Mouse (Mus musculus) intestine, embryonic 15.5 days (tissue): ENCODE measurements around the gene Ltbp1. TPM values are rescaled to one million over a fixed set of nuclear protein-coding genes. Genes with fewer than 3 reads are reported as not detected.

Experiments used
- ATAC-seq: fragments of 200-750 bp; cut with Nextera tagmentation; 2 replicates; pipeline ENCODE4 v1.8.0; 2017; ENCODE audit warnings: moderate TSS enrichment, moderate library complexity
- H3K27ac ChIP-seq: fragments of 300-500 bp; sonication (generic); 2 replicates; pipeline ENCODE4 v1.5.1; 2015; ENCODE audit warnings: mild to moderate bottlenecking, inconsistent platforms
- H3K27me3 ChIP-seq: fragments of 300-500 bp; sonication (generic); replicated peaks from 2 replicates; pipeline ENCODE4 v1.6.1; 2015; ENCODE audit warnings: inconsistent platforms
- H3K36me3 ChIP-seq: fragments of 300-500 bp; sonication (generic); 2 replicates; pipeline ENCODE4 v1.6.1; 2015; ENCODE audit warnings: inconsistent platforms
- H3K4me1 ChIP-seq: fragments of 300-500 bp; sonication (generic); replicated peaks from 2 replicates; pipeline ENCODE4 v1.6.1; 2015; ENCODE audit warnings: inconsistent platforms
- H3K4me2 ChIP-seq: fragments of 300-500 bp; sonication (generic); replicated peaks from 2 replicates; pipeline ENCODE4 v1.6.1; 2015; ENCODE audit warnings: mild to moderate bottlenecking, inconsistent platforms
- H3K4me3 ChIP-seq: fragments of 300-500 bp; sonication (generic); replicated peaks from 2 replicates; pipeline ENCODE4 v1.5.1; 2015; ENCODE audit warnings: inconsistent platforms
- H3K9ac ChIP-seq: fragments of 300-500 bp; sonication (generic); 2 replicates; pipeline ENCODE4 v1.6.1; 2015; ENCODE audit warnings: inconsistent platforms
- H3K9me3 ChIP-seq: fragments of 300-500 bp; sonication (generic); 2 replicates; pipeline ENCODE4 v1.6.1; 2016; ENCODE audit warnings: inconsistent platforms
- WGBS: fragments of 180-500 bp; shearing (Covaris S2); methylation state at CpG from one replicate; pipeline ENCODE4 v1.1.7; 2015; 5-methylcytosine and 5-hydroxymethylcytosine counted together
- polyA plus RNA-seq: library from polyadenylated mRNA; unstranded; fragments of >200 nt; fragmentation: Nextera tagmentation; extraction: Ambion mirVana; gene quantifications from 2 replicates; pipeline ENCODE4 v1.2.1, GENCODE M21; 2015

Gene Ltbp1
- polyA plus RNA-seq, 1 experiment from 2014 or later, result 18.8 TPM

GRCm38 (mm10) chr17:75268506-75268905, 263.1 kb downstream of the Ltbp1 start:
- Histone ChIP-seq H3K9me3 (no peaks in the 10 kb centered on the region), H3K4me2 (no peak overlapping the region), H3K4me3 (no peak overlapping the region), H3K9ac (no peak overlapping the region), H3K27ac (no peak overlapping the region), H3K36me3 (no peaks in the 10 kb centered on the region), H3K27me3 (no peaks in the 10 kb centered on the region), H3K4me1 (no peaks in the 10 kb centered on the region)
- ATAC-seq, result no peak
- 77% methylated on average over 4 of the region's 4 CpGs for WGBS

GRCm38 (mm10) chr17:75272446-75272845, 267.1 kb downstream of the Ltbp1 start:
- Histone ChIP-seq H3K9me3 (no peaks in the 10 kb centered on the region), H3K4me3 (no peak overlapping the region), H3K36me3 (no peaks in the 10 kb centered on the region), H3K4me2 (no peak overlapping the region), H3K9ac (no peak overlapping the region), H3K27me3 (no peaks in the 10 kb centered on the region), H3K27ac (no peak overlapping the region), H3K4me1 (no peaks in the 10 kb centered on the region)
- 84% methylated on average over 3 of the region's 3 CpGs for WGBS
- ATAC-seq, result no peak

GRCm38 (mm10) chr17:75273272-75273671, 267.9 kb downstream of the Ltbp1 start:
- WGBS, result 74% methylated on average over 1 of the region's 1 CpGs
- no peaks in the 10 kb centered on the region for H3K36me3 ChIP-seq
- no peaks in the 10 kb centered on the region for H3K27me3 ChIP-seq
- no peak for ATAC-seq
- no peak overlapping the region for H3K27ac ChIP-seq
- no peaks in the 10 kb centered on the region for H3K4me1 ChIP-seq
- no peak overlapping the region for H3K9ac ChIP-seq
- no peak overlapping the region for H3K4me2 ChIP-seq
- no peak overlapping the region for H3K4me3 ChIP-seq
- H3K9me3 ChIP-seq, result no peaks in the 10 kb centered on the region

GRCm38 (mm10) chr17:75275302-75275701, 269.9 kb downstream of the Ltbp1 start:
- Histone ChIP-seq H3K27ac (no peak overlapping the region), H3K9ac (no peak overlapping the region), H3K36me3 (no peaks in the 10 kb centered on the region), H3K27me3 (no peaks in the 10 kb centered on the region), H3K9me3 (no peaks in the 10 kb centered on the region), H3K4me3 (no peak overlapping the region), H3K4me1 (no peaks in the 10 kb centered on the region), H3K4me2 (no peak overlapping the region)
- WGBS, result 62% methylated on average over 6 of the region's 6 CpGs
- no peak for ATAC-seq

- no peak overlapping the region for H3K4me3 ChIP-seq
- H3K36me3 ChIP-seq, result no peaks in the 10 kb centered on the region
- no peaks in the 10 kb centered on the region for H3K27me3 ChIP-seq
- H3K9me3 ChIP-seq, result no peaks in the 10 kb centered on the region
- 93% methylated on average over 1 of the region's 1 CpGs for WGBS
- no peak overlapping the region for H3K4me2 ChIP-seq
- H3K27ac ChIP-seq, result no peak overlapping the region
- H3K4me1 ChIP-seq, result no peaks in the 10 kb centered on the region
- H3K9ac ChIP-seq, result no peak overlapping the region
- ATAC-seq, result no peak
Observed at GRCm38 (mm10) chr17:75278106-75278505, 272.7 kb downstream of the Ltbp1 start.

- Histone ChIP-seq H3K36me3 (no peaks in the 10 kb centered on the region), H3K27me3 (no peaks in the 10 kb centered on the region), H3K4me1 (no peaks in the 10 kb centered on the region), H3K27ac (no peak overlapping the region), H3K9ac (no peak overlapping the region), H3K9me3 (no peaks in the 10 kb centered on the region), H3K4me3 (no peak overlapping the region), H3K4me2 (no peak overlapping the region)
- no peak for ATAC-seq
- 78% methylated on average over 6 of the region's 6 CpGs for WGBS
Observed at GRCm38 (mm10) chr17:75278561-75278960, 273.2 kb downstream of the Ltbp1 start.

GRCm38 (mm10) chr17:75281345-75281744, 276.0 kb downstream of the Ltbp1 start:
- H3K4me1 ChIP-seq, result no peaks in the 10 kb centered on the region
- H3K4me3 ChIP-seq, result no peak overlapping the region
- ATAC-seq, result no peak
- H3K27me3 ChIP-seq, result no peaks in the 10 kb centered on the region
- H3K9me3 ChIP-seq, result no peaks in the 10 kb centered on the region
- no peak overlapping the region for H3K4me2 ChIP-seq
- H3K9ac ChIP-seq, result no peak overlapping the region
- no peaks in the 10 kb centered on the region for H3K36me3 ChIP-seq
- WGBS, result 80% methylated on average over 5 of the region's 5 CpGs
- no peak overlapping the region for H3K27ac ChIP-seq

GRCm38 (mm10) chr17:75284876-75285708, 279.7 kb downstream of the Ltbp1 start:
- WGBS, result 47% methylated on average over 9 of the region's 9 CpGs
- Histone ChIP-seq H3K36me3 (no peaks in the 10 kb centered on the region), H3K27ac (no peak overlapping the region), H3K9ac (no peak overlapping the region), H3K4me1 (no peaks in the 10 kb centered on the region), H3K4me3 (no peak overlapping the region), H3K4me2 (no peak overlapping the region), H3K27me3 (no peaks in the 10 kb centered on the region), H3K9me3 (no peaks in the 10 kb centered on the region)
- no peak for ATAC-seq

- Histone ChIP-seq H3K27ac (no peak overlapping the region), H3K27me3 (no peaks in the 10 kb centered on the region), H3K4me3 (no peak overlapping the region), H3K9me3 (no peaks in the 10 kb centered on the region), H3K9ac (no peak overlapping the region), H3K4me2 (no peak overlapping the region), H3K36me3 (no peaks in the 10 kb centered on the region), H3K4me1 (no peaks in the 10 kb centered on the region)
- ATAC-seq, result no peak
- WGBS, result 71% methylated on average over 3 of the region's 3 CpGs
Observed at GRCm38 (mm10) chr17:75292986-75293385, 287.6 kb downstream of the Ltbp1 start.

- no peaks in the 10 kb centered on the region for H3K36me3 ChIP-seq
- WGBS, result 82% methylated on average over 3 of the region's 3 CpGs
Observed at GRCm38 (mm10) chr17:75293725-75294124, 288.4 kb downstream of the Ltbp1 start.

GRCm38 (mm10) chr17:75300908-75301307, 295.5 kb downstream of the Ltbp1 start:
- H3K27ac ChIP-seq, result no peak overlapping the region
- H3K9ac ChIP-seq, result no peak overlapping the region
- H3K9me3 ChIP-seq, result no peaks in the 10 kb centered on the region
- H3K4me3 ChIP-seq, result no peak overlapping the region
- no peaks in the 10 kb centered on the region for H3K4me1 ChIP-seq
- ATAC-seq, result no peak
- no peaks in the 10 kb centered on the region for H3K36me3 ChIP-seq
- H3K4me2 ChIP-seq, result no peak overlapping the region
- H3K27me3 ChIP-seq, result no peaks in the 10 kb centered on the region
- 83% methylated on average over 4 of the region's 4 CpGs for whole genome bisulfite sequencing

More at GRCm38 (mm10) chr17:75293725-75294124, 288.4 kb downstream of the Ltbp1 start:
- Histone ChIP-seq H3K27me3 (no peaks in the 10 kb centered on the region), H3K4me1 (no peaks in the 10 kb centered on the region), H3K9me3 (no peaks in the 10 kb centered on the region), H3K27ac (no peak overlapping the region), H3K9ac (no peak overlapping the region), H3K4me3 (no peak overlapping the region), H3K4me2 (no peak overlapping the region)
- no peak for ATAC-seq

- Histone ChIP-seq H3K4me2 (no peak overlapping the region), H3K4me1 (no peaks in the 10 kb centered on the region), H3K27ac (no peak overlapping the region), H3K9me3 (no peaks in the 10 kb centered on the region), H3K27me3 (no peaks in the 10 kb centered on the region), H3K36me3 (no peaks in the 10 kb centered on the region), H3K4me3 (no peak overlapping the region), H3K9ac (no peak overlapping the region)
- ATAC-seq, result no peak
- 84% methylated on average over 1 of the region's 1 CpGs for WGBS
Observed at GRCm38 (mm10) chr17:75304807-75305420, 299.5 kb downstream of the Ltbp1 start.

GRCm38 (mm10) chr17:75305714-75306113, 300.3 kb downstream of the Ltbp1 start:
- Histone ChIP-seq H3K27me3 (no peaks in the 10 kb centered on the region), H3K9me3 (no peaks in the 10 kb centered on the region)
- 75% methylated on average over 1 of the region's 1 CpGs for WGBS

More at GRCm38 (mm10) chr17:75305714-75306113, 300.3 kb downstream of the Ltbp1 start:
- H3K9ac ChIP-seq, result no peak overlapping the region
- H3K4me1 ChIP-seq, result no peaks in the 10 kb centered on the region
- no peak overlapping the region for H3K4me2 ChIP-seq
- no peaks in the 10 kb centered on the region for H3K36me3 ChIP-seq
- no peak for ATAC-seq
- no peak overlapping the region for H3K27ac ChIP-seq
- no peak overlapping the region for H3K4me3 ChIP-seq
